Mouse (Mus musculus) erythroblast, embryonic 14.5 days (primary cell): ENCODE data around the gene Gm10638. TPM values are rescaled to one million over a fixed set of nuclear protein-coding genes. Genes with fewer than 3 reads are reported as not detected.

Experiments
- H3K27me3 ChIP-seq: 2 replicates; pipeline ENCODE4 v1.6.1; 2012; ENCODE audit warnings: inconsistent platforms; ENCODE audit not compliant: control insufficient read depth
- H3K36me3 ChIP-seq: 2 replicates; pipeline ENCODE4 v1.6.1; 2012; ENCODE audit warnings: mild to moderate bottlenecking, inconsistent platforms; ENCODE audit not compliant: control insufficient read depth
- H3K4me1 ChIP-seq: 2 replicates; pipeline ENCODE4 v1.6.1; 2012; ENCODE audit warnings: inconsistent platforms; ENCODE audit not compliant: control insufficient read depth
- H3K4me3 ChIP-seq: replicated peaks from 2 replicates; pipeline ENCODE3; 2012; ENCODE audit warnings: moderate library complexity, mild to moderate bottlenecking, inconsistent platforms
- H3K9me3 ChIP-seq: 2 replicates; pipeline ENCODE4 v1.6.1; 2012; ENCODE audit warnings: low read length, inconsistent platforms, mixed read lengths; ENCODE audit not compliant: control insufficient read depth
- GATA1 ChIP-seq: IDR thresholded peaks from 2 replicates; pipeline ENCODE4 v1.6.1; 2012; ENCODE audit warnings: low read length, inconsistent platforms, mixed read lengths
- TAL1 ChIP-seq: IDR thresholded peaks from 3 replicates; pipeline ENCODE4 v1.6.1; 2012; ENCODE audit warnings: low read length, inconsistent platforms, mixed read lengths
- polyA plus RNA-seq: library from polyadenylated mRNA; stranded (reverse); fragments of >175 nt; gene quantifications from 2 replicates; pipeline ENCODE4 v1.2.3, GENCODE M21; 2012

Gene Gm10638
- polyA plus RNA-seq, 1 experiment, result 1.3 TPM

DNA sequence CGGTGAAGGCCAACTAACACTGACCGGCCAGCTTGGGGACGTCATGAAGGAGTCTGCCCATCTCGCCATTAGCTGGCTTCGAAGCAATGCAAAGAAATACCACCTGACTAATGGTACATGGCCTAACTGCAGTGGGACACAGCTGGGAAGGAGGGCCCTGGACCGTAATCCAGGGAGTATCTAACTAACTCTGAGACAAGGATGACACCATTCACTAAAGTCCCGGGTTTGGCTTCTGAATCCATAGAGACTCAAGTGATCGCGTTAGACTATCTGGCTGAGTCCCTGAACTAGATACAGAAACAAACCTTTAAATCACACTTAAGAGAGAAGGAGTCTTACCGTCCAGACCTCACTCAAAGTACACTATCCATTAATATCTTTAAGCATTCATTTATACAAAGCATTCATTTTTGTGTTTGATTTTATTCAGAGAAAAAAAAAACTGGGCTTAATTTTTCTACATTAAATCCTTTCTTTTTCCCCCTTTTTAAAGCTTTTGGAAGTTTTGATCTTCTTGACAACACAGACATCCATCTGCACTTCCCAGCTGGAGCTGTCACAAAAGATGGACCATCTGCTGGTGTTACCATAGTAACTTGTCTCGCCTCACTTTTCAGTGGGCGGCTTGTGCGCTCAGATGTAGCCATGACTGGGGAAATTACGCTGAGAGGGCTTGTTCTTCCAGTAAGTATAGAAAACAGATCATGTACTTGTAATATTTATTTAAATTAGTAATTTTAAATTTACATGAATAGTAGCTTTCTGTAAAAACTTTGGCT, 31.9 kb upstream of the Gm10638 start:
- Histone ChIP-seq H3K36me3 (peaks cover 84% of the 10 kb centered on the region), H3K9me3 (no peaks in the 10 kb centered on the region), H3K27me3 (no peaks in the 10 kb centered on the region), H3K4me1 (peaks cover 35% of the 10 kb centered on the region), H3K4me3 (no peak overlapping the region)
- no peak for TF ChIP-seq TAL1
- no peak for TF ChIP-seq GATA1

DNA sequence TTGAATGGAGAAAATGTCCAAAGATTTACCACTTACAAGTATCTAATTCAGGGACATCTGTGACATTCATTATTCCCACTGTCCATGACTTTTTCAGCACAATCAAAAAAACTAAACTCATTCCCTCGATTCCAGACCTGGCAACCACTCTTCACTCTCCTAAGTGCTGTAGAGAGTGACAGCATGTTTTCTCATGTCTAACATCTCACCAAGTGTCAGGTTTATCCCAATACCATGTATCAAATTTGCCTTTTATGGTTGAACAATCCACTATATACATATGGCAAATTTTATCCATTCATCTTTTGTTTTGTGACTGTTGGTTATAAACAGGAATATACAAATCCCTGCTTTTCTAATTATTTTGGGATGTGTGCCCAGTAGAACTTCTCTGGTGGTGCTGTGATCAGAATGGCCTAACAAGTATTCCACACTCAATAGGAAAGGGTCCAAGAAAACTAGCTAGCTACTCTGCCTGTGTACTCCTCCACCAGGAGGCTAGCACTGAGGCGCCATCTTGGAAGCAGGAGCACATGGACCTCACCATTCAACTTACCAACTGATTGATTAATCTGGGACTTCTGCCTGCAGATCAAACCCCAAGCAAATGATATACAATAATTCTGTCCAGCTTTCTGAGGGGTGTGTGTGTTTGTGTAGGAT, 27.0 kb upstream of the Gm10638 start:
- Histone ChIP-seq H3K9me3 (no peaks in the 10 kb centered on the region), H3K4me1 (peaks cover 6% of the 10 kb centered on the region), H3K4me3 (no peak overlapping the region), H3K27me3 (no peaks in the 10 kb centered on the region), H3K36me3 (peaks cover 81% of the 10 kb centered on the region)
- TF ChIP-seq TAL1, result no peak
- TF ChIP-seq GATA1, result no peak

DNA sequence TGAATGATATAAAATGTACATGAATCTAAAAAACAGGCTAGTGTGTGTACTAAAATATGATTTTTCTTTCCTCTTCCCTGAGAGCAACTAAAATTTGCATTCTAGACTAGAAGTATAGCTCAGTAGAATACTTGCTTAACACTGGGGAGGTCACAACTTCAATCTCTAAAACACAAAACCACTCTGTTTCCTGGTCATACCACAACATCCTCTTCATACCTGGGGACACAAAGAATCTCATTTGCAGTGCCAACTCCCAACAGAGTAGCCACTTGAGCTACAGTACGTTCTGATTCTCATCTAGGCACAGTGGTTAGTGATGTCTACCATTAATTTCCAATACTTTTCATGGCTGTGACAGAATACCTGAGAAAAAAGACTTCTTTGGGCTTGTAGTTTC, 26.1 kb upstream of the Gm10638 start:
- H3K4me1 ChIP-seq, result peaks cover 4% of the 10 kb centered on the region
- H3K4me3 ChIP-seq, result no peak overlapping the region
- H3K9me3 ChIP-seq, result no peaks in the 10 kb centered on the region
- H3K27me3 ChIP-seq, result no peaks in the 10 kb centered on the region
- TF ChIP-seq TAL1, result no peak
- TF ChIP-seq GATA1, result no peak
- peaks cover 78% of the 10 kb centered on the region for H3K36me3 ChIP-seq

DNA sequence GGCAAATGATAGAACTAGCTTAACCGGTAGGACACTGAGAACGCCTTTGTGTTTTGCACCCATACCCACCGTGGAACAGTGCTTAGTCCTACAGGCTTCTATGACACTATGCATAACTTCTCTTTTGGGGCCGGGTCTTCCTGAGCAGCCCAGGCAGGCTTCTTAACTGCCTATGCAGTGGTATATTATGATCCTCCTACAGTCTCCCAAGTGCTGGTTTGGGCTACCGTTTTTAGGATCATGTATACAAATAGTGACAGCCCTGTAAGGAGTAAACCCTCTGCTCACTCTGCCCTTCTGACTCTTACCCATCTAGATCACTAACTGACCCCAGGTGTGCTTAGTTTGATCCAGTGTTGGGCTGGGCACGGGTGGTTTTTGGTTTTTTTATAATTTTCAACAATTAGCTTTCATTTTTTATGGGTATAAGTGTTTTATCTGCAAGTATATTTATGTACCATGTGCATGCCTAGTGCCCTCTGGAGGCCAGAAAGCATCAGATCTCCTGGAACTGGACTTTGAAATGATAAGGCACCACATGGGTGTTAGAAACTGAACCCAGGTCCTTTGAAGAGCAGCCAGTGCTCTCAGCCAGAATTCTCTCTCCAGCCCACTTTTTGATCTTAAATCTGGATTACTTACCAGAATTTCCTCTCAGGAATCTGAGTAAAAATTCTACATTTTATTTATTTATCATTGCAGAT, 24.6 kb upstream of the Gm10638 start:
- H3K27me3 ChIP-seq, result no peaks in the 10 kb centered on the region
- H3K4me3 ChIP-seq, result no peak overlapping the region
- H3K9me3 ChIP-seq, result no peaks in the 10 kb centered on the region
- no peak for TF ChIP-seq TAL1
- TF ChIP-seq GATA1, result no peak
- H3K4me1 ChIP-seq, result no peaks in the 10 kb centered on the region; the same call in 1 of the 2 replicates
- peaks cover 73% of the 10 kb centered on the region for H3K36me3 ChIP-seq

DNA sequence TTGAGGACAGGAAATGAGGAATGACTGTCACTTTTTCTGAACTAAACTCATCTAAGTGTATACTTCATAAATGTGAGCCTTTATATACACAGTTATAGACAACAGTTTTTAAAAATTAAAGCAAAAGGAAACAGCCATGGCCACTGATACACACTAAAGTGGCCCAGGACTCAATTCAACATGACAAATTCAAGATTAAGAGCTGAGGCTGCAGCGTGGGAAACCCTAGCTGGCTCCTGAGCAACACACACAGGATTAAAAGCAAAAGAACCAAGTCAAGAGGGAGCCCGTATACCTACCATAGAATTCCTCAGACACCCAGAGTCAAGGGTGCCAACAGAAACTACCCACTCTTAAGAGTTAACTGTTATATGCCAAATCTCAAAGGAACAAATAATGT, 24.0 kb upstream of the Gm10638 start:
- H3K36me3 ChIP-seq, result peaks cover 69% of the 10 kb centered on the region
- no peaks in the 10 kb centered on the region; the same call in 1 of the 2 replicates for H3K4me1 ChIP-seq
- no peaks in the 10 kb centered on the region for H3K9me3 ChIP-seq
- H3K4me3 ChIP-seq, result no peak overlapping the region
- TF ChIP-seq GATA1 (no peak), TAL1 (no peak)
- H3K27me3 ChIP-seq, result no peaks in the 10 kb centered on the region

DNA sequence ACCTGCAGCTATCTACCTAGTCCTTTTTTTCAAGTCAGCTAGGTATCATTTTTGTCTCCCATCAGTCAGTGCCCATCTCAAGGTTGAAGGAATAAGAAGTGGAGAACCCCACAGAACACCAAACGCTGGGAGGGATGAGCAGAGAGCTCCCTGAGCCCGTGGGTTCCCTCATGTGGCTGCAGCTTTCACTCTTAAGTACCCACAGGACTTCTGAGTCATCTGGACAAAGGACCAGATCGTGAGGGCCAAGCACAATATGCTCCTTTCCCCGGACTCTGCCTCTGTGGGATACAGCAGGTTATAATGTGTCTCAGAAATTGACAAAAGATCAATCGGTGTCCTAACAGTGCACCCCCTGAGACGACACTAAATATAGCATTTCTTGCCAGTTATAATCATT, 18.5 kb upstream of the Gm10638 start:
- Histone ChIP-seq H3K9me3 (no peaks in the 10 kb centered on the region), H3K4me1 (peaks cover 18% of the 10 kb centered on the region), H3K36me3 (peaks cover 46% of the 10 kb centered on the region), H3K4me3 (no peak overlapping the region), H3K27me3 (no peaks in the 10 kb centered on the region)
- no peak for TF ChIP-seq TAL1
- no peak for TF ChIP-seq GATA1

DNA sequence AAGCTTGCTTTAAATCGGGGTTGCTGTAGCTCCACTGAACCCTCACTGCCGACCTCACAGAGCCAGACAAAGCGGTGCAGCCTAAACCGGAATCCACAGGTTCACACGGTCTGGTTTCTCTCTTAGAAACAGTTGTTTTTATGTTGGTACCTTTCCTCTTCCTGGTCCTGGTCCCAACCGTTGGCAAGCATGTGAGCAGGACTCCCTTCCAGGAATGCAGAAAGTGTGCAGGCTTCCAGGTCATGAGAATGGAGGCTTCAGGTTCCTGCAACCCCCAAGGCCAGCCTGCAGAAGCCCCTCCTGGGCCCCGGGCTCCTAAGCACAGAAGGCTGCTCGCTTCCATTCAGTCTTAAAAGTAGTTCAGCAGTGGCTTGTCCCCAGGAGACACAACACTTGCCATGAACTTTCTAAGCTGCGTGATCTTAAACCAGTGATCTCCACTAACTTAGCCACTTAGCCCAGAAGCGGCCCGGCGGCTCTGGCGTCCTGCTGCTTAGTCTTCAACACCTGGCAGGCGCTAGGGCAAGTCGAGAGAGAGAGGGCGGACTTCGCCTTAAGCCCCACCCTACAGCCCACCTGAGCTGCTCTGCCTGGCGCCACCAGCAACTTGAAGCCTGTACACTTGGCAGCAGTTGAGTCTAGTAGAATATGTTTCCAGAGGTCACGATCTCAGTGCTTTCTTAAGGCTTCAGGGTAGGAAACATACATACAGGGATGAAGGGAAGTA, 17.1 kb upstream of the Gm10638 start:
- H3K36me3 ChIP-seq, result peaks cover 35% of the 10 kb centered on the region
- TF ChIP-seq TAL1 (no peak), GATA1 (no peak)
- H3K4me1 ChIP-seq, result peaks cover 20% of the 10 kb centered on the region
- no peak overlapping the region for H3K4me3 ChIP-seq
- no peaks in the 10 kb centered on the region for H3K27me3 ChIP-seq
- no peaks in the 10 kb centered on the region for H3K9me3 ChIP-seq

DNA sequence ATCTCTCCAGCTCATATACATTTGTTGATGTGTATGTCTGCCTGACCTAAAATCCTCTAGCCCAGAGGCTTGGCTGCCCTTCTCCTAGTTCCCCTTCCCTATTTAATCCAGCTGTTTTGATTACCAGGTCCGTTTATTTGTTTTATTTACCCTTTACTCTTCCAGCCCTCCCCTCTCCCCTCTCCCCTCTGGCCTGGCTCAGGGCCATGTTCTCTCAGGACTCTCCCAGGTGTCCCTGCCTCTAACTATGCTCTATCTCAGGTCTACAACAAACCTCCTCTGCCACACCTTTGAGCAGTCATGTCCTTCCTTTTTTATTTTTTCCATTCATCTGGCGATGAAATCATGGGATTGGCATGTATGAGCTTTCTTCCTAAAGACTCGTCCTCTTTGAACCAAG, 15.2 kb upstream of the Gm10638 start:
- peaks cover 27% of the 10 kb centered on the region for H3K36me3 ChIP-seq
- no peaks in the 10 kb centered on the region for H3K27me3 ChIP-seq
- no peak for TF ChIP-seq TAL1
- no peak for TF ChIP-seq GATA1
- no peak overlapping the region for H3K4me3 ChIP-seq
- H3K9me3 ChIP-seq, result no peaks in the 10 kb centered on the region
- peaks cover 27% of the 10 kb centered on the region for H3K4me1 ChIP-seq

DNA sequence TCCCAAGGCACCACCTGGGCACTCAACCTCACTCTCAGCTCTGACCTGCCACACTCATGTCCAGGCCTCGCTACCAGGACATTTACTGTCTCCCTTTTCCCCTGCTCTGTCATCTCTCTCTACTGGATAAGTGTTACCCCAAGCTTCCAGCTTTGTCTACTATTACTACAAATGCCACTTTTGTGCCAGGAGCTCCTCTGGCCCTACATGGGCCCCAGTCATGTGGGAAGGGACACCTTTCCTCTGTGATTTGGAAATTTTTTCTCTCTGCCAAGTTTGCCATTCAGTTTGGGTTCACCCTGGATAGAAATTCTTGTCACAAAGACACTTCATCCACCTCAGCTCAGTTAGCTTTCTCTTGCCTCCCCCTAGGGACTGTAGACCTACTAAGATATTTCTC, 14.6 kb upstream of the Gm10638 start:
- no peak for TF ChIP-seq TAL1
- no peak for TF ChIP-seq GATA1
- no peaks in the 10 kb centered on the region for H3K9me3 ChIP-seq
- no peak overlapping the region for H3K4me3 ChIP-seq
- H3K27me3 ChIP-seq, result no peaks in the 10 kb centered on the region
- peaks cover 33% of the 10 kb centered on the region for H3K4me1 ChIP-seq
- H3K36me3 ChIP-seq, result peaks cover 23% of the 10 kb centered on the region
